Mouse (Mus musculus) forebrain, embryonic 15.5 days (tissue): ENCODE measurements around the gene Tex52. TPM values are rescaled to one million over a fixed set of nuclear protein-coding genes. Genes with fewer than 3 reads are reported as not detected.
"Not testable (repeated sequence)": the region's sequence is repeated elsewhere in the genome, so short reads cannot be mapped to it uniquely, and the experiment has no call there.

Experiments used
- ATAC-seq: fragments of 200-750 bp; cut with Nextera tagmentation; replicated peaks from 2 replicates; pipeline ENCODE4 v1.8.0; 2017; ENCODE audit warnings: mild to moderate bottlenecking, moderate TSS enrichment, moderate library complexity
- H3K27ac ChIP-seq: fragments of 300-500 bp; sonication (generic); replicated peaks from 2 replicates; pipeline ENCODE4 v1.5.1; 2015; ENCODE audit warnings: mild to moderate bottlenecking, inconsistent platforms
- H3K27me3 ChIP-seq: fragments of 300-500 bp; sonication (generic); 2 replicates; pipeline ENCODE4 v1.6.1; 2015; ENCODE audit warnings: inconsistent platforms
- H3K36me3 ChIP-seq: fragments of 300-500 bp; sonication (generic); 2 replicates; pipeline ENCODE4 v1.6.1; 2015; ENCODE audit warnings: mild to moderate bottlenecking, inconsistent platforms
- H3K4me1 ChIP-seq: fragments of 300-500 bp; sonication (generic); 2 replicates; pipeline ENCODE4 v1.6.1; 2015; ENCODE audit warnings: inconsistent platforms
- H3K4me2 ChIP-seq: fragments of 300-500 bp; sonication (generic); replicated peaks from 2 replicates; pipeline ENCODE4 v1.6.1; 2015; ENCODE audit warnings: mild to moderate bottlenecking, inconsistent platforms
- H3K4me3 ChIP-seq: fragments of 300-500 bp; sonication (generic); 2 replicates; pipeline ENCODE4 v1.5.1; 2015; ENCODE audit warnings: mild to moderate bottlenecking, inconsistent platforms
- H3K9ac ChIP-seq: fragments of 300-500 bp; sonication (generic); replicated peaks from 2 replicates; pipeline ENCODE4 v1.6.1; 2015; ENCODE audit warnings: mild to moderate bottlenecking, inconsistent platforms
- H3K9me3 ChIP-seq: fragments of 300-500 bp; sonication (generic); 2 replicates; pipeline ENCODE4 v1.6.1; 2016; ENCODE audit warnings: inconsistent platforms
- WGBS: fragments of 180-500 bp; shearing (Covaris S2); methylation state at CpG from one replicate; pipeline ENCODE4 v1.1.7; 2015; ENCODE audit warnings: mixed read lengths; 5-methylcytosine and 5-hydroxymethylcytosine counted together
- polyA plus RNA-seq: library from polyadenylated mRNA; unstranded; fragments of >200 nt; fragmentation: Nextera tagmentation; extraction: Ambion mirVana; gene quantifications from 2 replicates; pipeline ENCODE4 v1.2.1, GENCODE M21; 2015

The Tex52 gene
- polyA plus RNA-seq, 1 experiment from 2014 or later = 0.43 TPM

DNA sequence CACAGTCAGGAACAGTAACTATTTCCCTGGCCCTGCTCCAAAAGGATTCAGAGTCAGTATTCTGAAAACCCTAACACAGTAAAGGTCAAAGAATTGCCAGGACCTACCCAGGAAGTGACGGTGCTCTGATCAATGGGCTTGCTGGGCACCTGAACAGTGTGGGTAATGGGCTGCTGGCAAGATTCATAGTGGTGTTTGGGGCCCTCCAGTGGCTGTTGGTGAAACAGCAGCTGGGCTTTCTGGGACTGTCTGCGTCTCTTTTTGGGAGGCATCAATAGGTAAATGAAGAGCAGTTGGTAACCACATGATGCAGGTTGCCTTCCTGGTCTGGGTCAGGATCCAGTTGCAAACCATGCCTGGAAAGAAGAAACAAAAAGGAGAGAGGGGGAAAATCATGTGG lies 16.3 kb upstream of the Tex52 start:
- Histone ChIP-seq H3K27me3 (no peaks in the 10 kb centered on the region), H3K9me3 (no peaks in the 10 kb centered on the region), H3K4me3 (no peak overlapping the region), H3K4me1 (peaks cover 54% of the 10 kb centered on the region), H3K9ac (no peak overlapping the region), H3K4me2 (no peak overlapping the region), H3K36me3 (peaks cover 21% of the 10 kb centered on the region), H3K27ac (no peak overlapping the region)
- ATAC-seq = no peak
- 3% methylated on average over 2 of the region's 2 CpGs for WGBS

DNA sequence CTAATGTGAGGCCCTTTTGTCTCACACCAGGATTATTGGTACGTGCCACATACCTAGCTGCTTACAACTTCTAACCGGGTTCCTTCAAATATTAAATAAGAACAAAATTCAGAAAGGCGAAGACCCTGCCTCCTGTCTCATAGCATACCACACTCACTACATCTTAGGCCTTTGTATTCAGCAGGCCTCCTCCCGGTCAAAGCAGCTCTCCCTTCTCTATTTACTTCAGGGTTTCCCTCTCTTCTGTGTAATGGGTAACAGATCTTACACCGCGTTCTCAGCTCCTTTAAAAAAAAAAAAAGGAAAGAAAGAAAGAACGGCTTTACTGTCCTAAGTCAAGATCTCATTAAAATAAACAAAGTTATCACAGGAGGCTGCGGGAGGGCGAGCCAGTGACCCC lies 13.4 kb upstream of the Tex52 start:
- no peak for ATAC-seq
- no peaks in the 10 kb centered on the region for H3K27me3 ChIP-seq
- peak overlapping the region; percentile 93 for H3K27ac ChIP-seq
- H3K4me3 ChIP-seq = peak overlapping the region; percentile 93
- H3K36me3 ChIP-seq = peaks cover 17% of the 10 kb centered on the region
- H3K4me2 ChIP-seq = peak overlapping the region; percentile 85
- H3K4me1 ChIP-seq = peaks cover 35% of the 10 kb centered on the region
- peak overlapping the region; percentile 89 for H3K9ac ChIP-seq
- WGBS = 8% methylated on average over 9 of the region's 9 CpGs
- no peaks in the 10 kb centered on the region for H3K9me3 ChIP-seq

DNA sequence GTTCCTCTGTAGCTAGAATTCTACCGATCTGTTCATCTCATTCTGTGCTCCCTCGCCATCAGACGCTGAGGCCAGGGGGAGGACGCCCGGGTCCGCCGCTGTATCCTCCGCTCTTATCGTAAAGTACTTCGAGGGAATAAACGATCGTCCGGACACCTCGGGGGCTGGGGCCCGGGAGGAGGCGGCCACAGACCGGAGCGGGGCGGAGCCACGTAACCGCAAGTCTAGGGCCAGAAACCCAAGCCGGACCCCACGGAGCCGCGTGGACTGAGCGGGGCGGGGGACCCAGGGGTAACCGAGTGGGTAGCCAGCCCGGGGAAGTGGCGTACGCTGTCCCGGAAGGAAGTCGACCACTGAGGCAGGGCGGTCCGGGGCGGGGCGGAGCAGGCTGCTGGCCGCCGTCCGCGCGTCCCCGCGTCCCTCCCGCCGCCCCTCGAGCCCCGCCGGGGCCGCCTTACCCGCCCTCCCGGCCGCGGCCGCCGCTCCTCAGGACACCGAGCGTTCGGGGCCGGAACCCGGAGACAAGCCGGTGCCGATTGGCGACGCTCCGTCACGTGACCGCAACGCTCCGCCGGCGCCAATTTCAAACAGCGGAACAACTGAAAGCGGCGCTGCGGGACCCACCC lies 12.8 kb upstream of the Tex52 start, which contains the start of the genes Rhno1 and Foxm1:
Gene Rhno1, minus strand, starts transcription at position 531 of the 626 bp plus-strand sequence.
Gene Foxm1, plus strand, starts transcription at position 587 of the 626 bp plus-strand sequence.
- H3K4me1 ChIP-seq = peaks cover 35% of the 10 kb centered on the region
- H3K9me3 ChIP-seq = no peaks in the 10 kb centered on the region
- peak within 1 kb of the TSS; percentile 85 for H3K4me2 ChIP-seq
- H3K36me3 ChIP-seq = peaks cover 17% of the 10 kb centered on the region
- ATAC-seq = peak; percentile 90
- H3K27ac ChIP-seq = peak within 1 kb of the TSS; percentile 93
- H3K4me3 ChIP-seq = peak within 1 kb of the TSS; percentile 93
- under 1% methylated on average over 72 of the region's 76 CpGs for WGBS
- no peaks in the 10 kb centered on the region for H3K27me3 ChIP-seq
- peak within 1 kb of the TSS; percentile 89 for H3K9ac ChIP-seq

DNA sequence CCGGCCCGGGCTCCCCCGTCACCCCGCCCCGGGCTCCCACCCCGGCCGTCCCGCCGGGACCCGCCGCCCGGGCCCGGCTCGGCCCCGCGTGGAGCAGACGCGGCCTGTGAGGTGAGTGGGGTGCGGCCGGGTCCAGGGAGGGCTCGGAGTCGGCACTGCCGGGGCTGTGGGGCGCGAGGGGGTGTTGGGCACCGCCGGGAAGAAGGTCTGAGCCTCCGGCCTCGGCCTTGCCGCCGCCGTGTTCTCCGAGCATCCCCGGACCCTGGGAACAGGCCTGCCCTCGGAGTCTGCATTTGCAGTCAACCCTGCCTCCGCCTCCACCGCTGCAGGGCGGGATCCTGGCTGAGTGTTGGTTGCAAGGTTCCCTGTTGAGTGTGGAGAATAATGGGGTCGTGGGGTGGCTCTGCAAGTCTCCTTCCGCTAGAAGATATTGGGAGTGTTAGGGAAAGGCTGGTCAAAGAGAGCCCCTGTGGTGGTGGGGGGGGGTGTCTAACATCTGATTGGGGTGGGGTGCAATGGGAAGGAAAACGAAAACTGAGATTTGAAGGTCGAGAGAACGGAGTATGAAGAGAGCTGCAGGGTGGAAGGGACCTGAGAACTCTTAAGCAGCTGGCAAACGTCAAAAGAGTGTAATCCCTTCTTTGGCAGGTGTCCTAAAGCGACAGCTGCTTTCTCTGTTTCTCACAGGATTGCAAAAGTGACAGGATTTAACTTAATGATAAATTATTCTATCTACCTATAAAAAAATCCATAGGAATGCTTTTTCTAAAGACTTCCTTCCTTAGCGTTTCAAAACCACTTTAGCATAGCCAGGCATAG lies 12.0 kb upstream of the Tex52 start:
- Histone ChIP-seq H3K36me3 (peaks cover 13% of the 10 kb centered on the region), H3K4me2 (peak overlapping the region; percentile 85), H3K27ac (peak overlapping the region; percentile 93), H3K9me3 (no peaks in the 10 kb centered on the region), H3K9ac (peak overlapping the region; percentile 89), H3K4me1 (peaks cover 35% of the 10 kb centered on the region), H3K27me3 (no peaks in the 10 kb centered on the region), H3K4me3 (peak overlapping the region; percentile 93)
- ATAC-seq = no peak; the same call in none of the 2 replicates
- under 1% methylated on average over 36 of the region's 46 CpGs for WGBS

DNA sequence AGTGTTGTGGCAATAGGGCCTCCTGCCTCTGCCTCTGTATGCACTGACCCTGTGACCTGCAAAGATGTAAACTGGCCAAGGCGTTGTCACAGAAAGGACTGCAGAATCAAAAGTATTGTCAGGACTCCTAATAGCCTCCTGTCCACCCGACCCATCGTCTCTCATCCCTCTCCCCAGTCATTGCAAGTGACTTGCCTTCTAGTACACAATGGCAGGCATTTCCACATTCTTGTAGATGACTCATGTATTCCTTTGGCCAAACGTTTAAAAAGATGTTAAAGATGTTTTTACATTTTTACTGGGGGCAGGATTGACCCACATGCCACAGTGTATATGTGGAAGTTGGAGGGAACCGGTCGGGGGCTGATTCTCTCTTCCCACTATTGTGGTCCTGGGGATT lies 10.5 kb upstream of the Tex52 start:
- Histone ChIP-seq H3K27me3 (no peaks in the 10 kb centered on the region), H3K36me3 (peaks cover 9% of the 10 kb centered on the region), H3K4me1 (peaks cover 32% of the 10 kb centered on the region), H3K27ac (no peak overlapping the region), H3K4me3 (no peak overlapping the region), H3K4me2 (no peak overlapping the region), H3K9ac (no peak overlapping the region), H3K9me3 (no peaks in the 10 kb centered on the region)
- ATAC-seq = no peak
- 81% methylated on average over 6 of the region's 6 CpGs for WGBS

DNA sequence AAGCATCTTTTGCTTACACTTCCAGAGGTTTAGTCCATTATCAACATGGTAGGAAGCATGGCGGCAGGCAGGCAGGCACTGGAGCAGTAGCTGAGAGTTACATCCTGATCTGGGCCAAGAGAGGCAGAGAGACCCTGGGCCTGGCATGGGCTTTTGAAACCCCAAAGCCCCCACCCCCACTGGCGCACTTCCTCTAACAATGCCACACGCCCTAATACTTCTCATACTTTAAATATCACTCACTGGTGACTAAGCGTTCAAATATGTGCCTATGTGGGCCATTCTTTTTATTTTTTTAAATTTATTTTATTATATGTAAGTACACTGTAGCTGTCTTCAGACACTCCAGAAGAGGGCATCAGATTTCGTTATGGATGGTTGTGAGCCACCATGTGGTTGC lies 8.8 kb upstream of the Tex52 start:
- no peaks in the 10 kb centered on the region for H3K9me3 ChIP-seq
- WGBS = 91% methylated on average over 5 of the region's 5 CpGs
- H3K36me3 ChIP-seq = peaks cover 9% of the 10 kb centered on the region
- H3K4me1 ChIP-seq = peaks cover 15% of the 10 kb centered on the region
- no peak overlapping the region for H3K4me2 ChIP-seq
- H3K4me3 ChIP-seq = no peak overlapping the region
- no peaks in the 10 kb centered on the region for H3K27me3 ChIP-seq
- no peak overlapping the region for H3K9ac ChIP-seq
- no peak overlapping the region for H3K27ac ChIP-seq
- no peak for ATAC-seq

DNA sequence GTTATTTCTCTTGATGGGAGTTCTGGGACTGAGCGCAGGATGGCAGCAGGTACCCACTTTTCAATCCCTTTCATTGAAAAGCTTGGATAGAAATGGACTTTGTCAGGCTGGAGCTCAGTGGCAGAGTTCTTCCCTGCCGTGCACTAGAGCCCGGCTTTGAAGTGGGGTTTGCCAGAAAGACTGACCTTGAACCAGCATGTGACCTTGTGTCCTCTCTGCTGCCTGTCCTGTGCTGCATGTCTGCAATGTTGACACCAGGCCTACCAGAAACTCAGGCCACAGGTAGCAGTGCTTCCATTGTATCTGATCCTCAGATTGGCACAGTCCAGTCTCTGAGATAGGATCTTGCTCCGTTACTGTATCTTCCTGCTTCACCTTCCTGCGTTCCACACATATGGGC lies 5.2 kb upstream of the Tex52 start:
- peaks cover 5% of the 10 kb centered on the region; the same call in 1 of the 2 replicates for H3K4me1 ChIP-seq
- ATAC-seq = no peak
- WGBS = 92% methylated on average over 5 of the region's 5 CpGs
- H3K4me3 ChIP-seq = no peak overlapping the region
- H3K9me3 ChIP-seq = no peaks in the 10 kb centered on the region
- no peak overlapping the region for H3K27ac ChIP-seq
- no peaks in the 10 kb centered on the region for H3K27me3 ChIP-seq
- peaks cover 12% of the 10 kb centered on the region for H3K36me3 ChIP-seq
- no peak overlapping the region for H3K4me2 ChIP-seq
- no peak overlapping the region for H3K9ac ChIP-seq

DNA sequence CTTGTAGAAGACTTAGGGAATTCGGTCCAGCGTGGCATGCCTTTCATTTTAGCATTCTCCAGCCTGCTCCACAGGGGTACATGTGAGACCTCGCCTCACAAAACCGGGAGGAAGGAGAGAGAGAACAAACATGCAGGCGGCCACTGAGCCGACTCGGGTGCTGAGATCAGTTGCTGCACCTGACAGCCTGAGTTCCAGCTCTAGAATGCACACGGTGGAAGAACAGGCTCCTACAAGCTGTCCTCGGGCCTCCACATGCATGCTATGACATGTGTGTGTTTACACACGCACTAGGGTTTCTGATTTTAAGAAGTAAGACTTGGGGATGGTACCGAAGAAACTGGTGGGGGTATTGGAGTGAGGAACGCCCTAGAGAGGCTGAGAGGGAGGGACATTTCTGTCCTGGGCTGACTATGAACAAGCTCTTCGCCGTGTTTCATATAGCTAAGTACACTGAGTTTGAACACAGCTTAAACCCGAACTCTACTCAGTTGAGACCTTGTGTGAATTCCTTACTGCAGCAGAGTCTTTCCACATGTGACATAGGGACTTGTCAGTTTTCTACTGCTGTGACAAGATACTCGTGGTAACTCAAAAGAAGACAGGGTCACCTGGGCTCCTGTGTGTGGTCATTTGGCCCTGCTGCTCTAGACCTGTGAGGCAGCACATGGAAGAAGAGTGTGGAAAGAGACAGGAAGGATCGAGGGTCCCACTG lies 1.3 kb downstream of the Tex52 start:
- H3K4me3 ChIP-seq = no peak overlapping the region
- H3K9ac ChIP-seq = no peak overlapping the region
- H3K4me1 ChIP-seq = peaks cover 8% of the 10 kb centered on the region; the same call in 1 of the 2 replicates
- ATAC-seq = no peak
- WGBS = 93% methylated on average over 17 of the region's 17 CpGs
- peaks cover 3% of the 10 kb centered on the region; the same call in 1 of the 2 replicates for H3K36me3 ChIP-seq
- H3K4me2 ChIP-seq = no peak overlapping the region
- no peak overlapping the region for H3K27ac ChIP-seq
- H3K9me3 ChIP-seq = no peaks in the 10 kb centered on the region
- H3K27me3 ChIP-seq = no peaks in the 10 kb centered on the region

DNA sequence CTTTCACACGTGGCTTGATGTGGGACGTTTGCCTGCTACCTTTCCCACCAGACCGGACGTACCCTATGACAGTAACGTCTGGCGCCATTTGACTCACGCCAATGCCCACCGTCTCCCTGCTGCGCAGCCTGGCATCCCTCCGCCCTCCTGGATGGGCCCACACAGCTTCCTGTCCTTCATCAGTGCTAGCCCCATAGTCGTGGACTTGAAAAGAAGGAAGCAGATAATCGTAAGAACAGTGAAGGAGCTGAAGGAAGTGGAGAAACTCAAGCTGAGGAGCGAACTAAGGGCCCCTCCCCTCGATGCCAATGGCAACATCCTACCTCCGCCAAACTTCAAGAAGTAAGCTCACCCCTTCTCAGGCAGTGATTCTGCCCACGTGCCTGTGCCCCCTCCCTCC lies 4.4 kb downstream of the Tex52 start:
- H3K27ac ChIP-seq = no peak overlapping the region
- no peak for ATAC-seq
- 84% methylated on average over 16 of the region's 16 CpGs for WGBS

DNA sequence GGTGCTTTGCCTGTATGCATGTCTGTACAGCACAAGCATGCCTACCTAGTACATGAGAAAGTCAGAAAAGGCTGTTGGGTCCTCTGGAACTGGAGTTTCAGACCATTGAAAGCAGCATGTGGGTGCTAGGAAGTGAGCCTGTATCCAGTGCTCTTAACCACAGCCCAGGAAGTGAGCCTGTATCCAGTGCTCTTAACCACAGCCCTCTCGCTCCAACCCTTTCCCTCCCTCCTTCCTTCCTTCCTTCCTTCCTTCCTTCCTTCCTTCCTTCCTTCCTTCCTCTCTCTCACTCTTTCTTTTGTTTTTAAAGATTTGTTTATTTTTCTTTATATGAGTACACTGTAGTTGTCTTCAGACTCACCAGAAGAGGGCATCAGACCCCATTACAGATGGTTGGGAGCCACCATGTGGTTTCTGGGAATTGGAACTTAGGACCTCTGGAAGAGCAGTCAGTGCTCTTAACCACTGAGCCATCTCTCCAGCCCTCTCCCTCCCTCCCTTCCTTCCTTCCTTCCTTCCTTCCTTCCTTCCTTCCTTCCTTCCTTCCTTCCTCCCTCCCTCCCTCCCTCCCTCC lies 5.4 kb downstream of the Tex52 start:
- H3K9ac ChIP-seq, H3K9me3 ChIP-seq, H3K4me1 ChIP-seq, H3K4me3 ChIP-seq, H3K4me2 ChIP-seq, H3K27ac ChIP-seq, H3K36me3 ChIP-seq, H3K27me3 ChIP-seq, ATAC-seq: not testable (repeated sequence)
- WGBS = 93% methylated on average over 1 of the region's 1 CpGs

More for the DNA sequence above, 4.4 kb downstream of the Tex52 start:
- Histone ChIP-seq H3K4me3 (no peak overlapping the region), H3K9me3 (no peaks in the 10 kb centered on the region), H3K4me1 (peaks cover 7% of the 10 kb centered on the region; the same call in 1 of the 2 replicates), H3K4me2 (no peak overlapping the region), H3K9ac (no peak overlapping the region), H3K27me3 (no peaks in the 10 kb centered on the region), H3K36me3 (no peaks in the 10 kb centered on the region)

DNA sequence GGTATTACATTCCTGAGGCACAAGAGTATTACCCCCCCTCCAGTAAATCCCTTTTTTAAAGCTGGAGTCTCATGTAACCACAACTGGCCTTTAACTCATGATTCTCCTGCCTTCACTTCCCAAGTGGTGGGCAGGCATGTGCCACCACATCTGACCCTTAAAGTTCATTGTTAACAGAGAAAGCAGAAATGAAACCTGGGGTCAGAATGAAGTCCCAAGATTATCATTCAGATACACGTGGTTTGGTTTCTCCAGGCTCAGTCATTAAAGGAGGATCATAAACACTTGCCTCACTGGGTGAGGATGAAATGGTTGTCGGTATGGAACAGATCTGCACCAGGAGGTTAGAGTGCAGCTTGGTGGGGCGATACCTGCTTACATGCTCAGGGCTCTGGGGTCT lies 6.0 kb downstream of the Tex52 start:
- ATAC-seq = no peak
- Histone ChIP-seq H3K4me1 (no peaks in the 10 kb centered on the region), H3K9ac (no peak overlapping the region), H3K27ac (no peak overlapping the region), H3K27me3 (no peaks in the 10 kb centered on the region), H3K4me2 (no peak overlapping the region), H3K9me3 (no peaks in the 10 kb centered on the region), H3K4me3 (no peak overlapping the region), H3K36me3 (no peaks in the 10 kb centered on the region)
- WGBS = 83% methylated on average over 3 of the region's 3 CpGs

DNA sequence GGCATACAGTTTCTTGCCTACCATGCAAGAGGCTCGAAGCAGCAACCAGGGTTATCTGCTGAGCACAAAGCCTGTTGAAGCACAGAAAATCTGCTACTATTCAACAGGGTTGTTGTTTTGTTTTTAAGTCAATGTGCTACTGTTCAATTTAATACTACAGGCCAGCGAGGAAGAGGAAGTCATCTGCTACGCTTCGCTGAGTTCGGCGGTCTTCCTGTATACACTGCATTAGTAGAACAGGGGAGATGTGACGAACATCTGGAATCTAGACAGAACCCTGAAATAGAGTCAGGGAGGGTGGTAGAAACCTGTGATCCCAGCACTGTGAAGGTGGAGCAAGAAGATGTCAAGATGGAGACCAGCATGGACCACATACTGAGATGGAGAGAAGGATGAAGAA lies 8.5 kb downstream of the Tex52 start:
- no peak overlapping the region for H3K9ac ChIP-seq
- 79% methylated on average over 7 of the region's 7 CpGs for WGBS
- H3K27ac ChIP-seq = no peak overlapping the region
- H3K36me3 ChIP-seq = no peaks in the 10 kb centered on the region
- H3K4me3 ChIP-seq = no peak overlapping the region
- H3K9me3 ChIP-seq = no peaks in the 10 kb centered on the region
- no peaks in the 10 kb centered on the region for H3K4me1 ChIP-seq
- H3K4me2 ChIP-seq = no peak overlapping the region
- ATAC-seq = no peak
- H3K27me3 ChIP-seq = no peaks in the 10 kb centered on the region
